Mouse (Mus musculus) liver, embryonic 14.5 days (tissue): Measurements from ENCODE around the gene Olfr957.

Experiments used
- CTCF ChIP-seq: IDR thresholded peaks from 2 replicates; pipeline ENCODE4 v1.5.1; 2016; ENCODE audit warnings: antibody characterized with exemption, low read depth, control low read depth
- EP300 ChIP-seq: IDR thresholded peaks from 2 replicates; pipeline ENCODE4 v1.6.1; 2016; ENCODE audit warnings: antibody characterized with exemption, low read depth

DNA sequence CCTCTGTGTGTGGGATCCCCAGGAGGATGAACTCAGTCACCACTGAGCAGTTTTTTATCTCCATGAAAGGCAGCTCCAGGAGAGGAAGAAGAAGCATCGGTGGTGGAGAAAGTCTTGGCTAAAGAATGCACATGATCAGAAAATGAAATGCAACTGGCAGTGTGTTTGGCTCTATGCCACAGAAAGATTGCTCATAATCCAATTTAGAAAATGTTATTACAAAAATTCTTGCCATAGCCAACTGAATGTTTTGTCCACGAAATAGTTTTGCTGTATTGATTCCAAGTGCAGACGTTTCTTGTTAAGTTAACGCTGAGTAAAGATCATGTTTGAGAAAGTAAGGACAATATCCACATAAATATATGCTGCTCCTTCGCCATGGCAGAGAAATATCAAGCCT lies 35.2 kb upstream of the Olfr957 start:
- no peak for TF ChIP-seq CTCF
- no peak for TF ChIP-seq EP300
